Mouse (Mus musculus) gastrocnemius, postnatal 10 days (tissue): ENCODE data around the gene Ppip5k2. TPM values are rescaled to one million over a fixed set of nuclear protein-coding genes. Genes with fewer than 3 reads are reported as not detected.

ENCODE experiments used
- DNase-seq: peaks from one replicate; pipeline ENCODE4 v3.0.0; 2021; ENCODE audit warnings: mixed read lengths
- total RNA-seq, 2 experiments: library from RNA; stranded (reverse); gene quantifications; 2 replicates each; pipeline ENCODE4 v1.2.3; 2021

Gene Ppip5k2
- total RNA-seq, 2 experiments from 2014 or later, result 4.9 to 8.0 TPM

DNA sequence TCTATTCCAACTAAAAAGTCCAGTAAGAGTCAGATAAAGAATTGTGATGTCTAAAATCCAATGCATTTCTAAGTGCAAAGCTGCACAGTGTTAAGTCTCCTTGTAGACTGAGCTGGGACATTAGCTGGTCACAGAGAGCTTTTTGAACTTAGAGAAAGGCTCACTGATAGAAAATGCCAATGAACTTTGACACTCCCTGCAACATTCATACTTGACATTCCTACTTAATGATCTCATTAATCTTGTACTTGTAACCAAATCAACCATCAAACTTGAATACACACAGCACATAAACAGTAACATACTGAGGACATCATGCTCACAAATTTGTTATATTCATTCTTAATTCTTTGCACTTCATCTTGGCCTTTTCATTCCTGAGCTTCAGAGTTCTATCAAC is 10.4 kb downstream of the Ppip5k2 start:
- DNase-seq, result no peak

DNA sequence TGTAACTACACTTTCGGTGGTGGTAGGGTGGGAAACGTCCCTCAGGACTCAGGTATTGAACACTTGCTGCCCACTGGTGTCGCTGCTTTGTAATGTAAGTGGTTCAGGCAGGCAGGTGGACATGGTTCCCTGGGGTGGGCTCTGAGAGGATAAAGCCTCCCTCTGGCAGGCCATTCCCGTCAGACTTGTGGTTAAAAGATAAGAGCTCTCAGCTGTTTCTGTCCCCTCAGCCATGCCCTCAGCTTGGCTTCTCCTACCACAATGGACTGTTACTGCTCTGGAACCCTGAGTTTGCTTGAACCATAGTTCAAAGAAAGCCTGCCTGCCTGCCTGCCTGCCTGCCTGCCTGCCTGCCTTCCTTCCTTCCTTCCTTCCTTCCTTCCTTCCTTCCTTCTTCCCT is 15.8 kb downstream of the Ppip5k2 start:
- no peak for DNase-seq

DNA sequence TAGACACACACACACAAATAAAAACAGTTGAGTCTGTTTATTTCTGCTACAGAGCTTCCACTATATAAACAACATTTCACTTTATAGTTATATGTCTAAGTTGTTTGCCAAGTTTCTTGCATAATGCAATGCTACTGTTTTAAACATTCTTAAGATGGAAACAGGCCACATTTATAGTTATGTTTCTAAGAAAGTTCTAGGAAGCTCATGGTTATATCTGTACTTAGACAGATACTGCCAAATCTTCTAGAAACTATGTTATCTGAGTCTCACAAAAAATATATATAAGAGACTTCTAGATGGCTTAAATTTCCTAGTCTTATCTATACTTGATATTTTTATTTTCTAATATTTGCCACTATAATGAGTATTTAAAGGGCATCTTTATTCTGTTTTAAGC is 17.0 kb downstream of the Ppip5k2 start:
- DNase-seq, result no peak

DNA sequence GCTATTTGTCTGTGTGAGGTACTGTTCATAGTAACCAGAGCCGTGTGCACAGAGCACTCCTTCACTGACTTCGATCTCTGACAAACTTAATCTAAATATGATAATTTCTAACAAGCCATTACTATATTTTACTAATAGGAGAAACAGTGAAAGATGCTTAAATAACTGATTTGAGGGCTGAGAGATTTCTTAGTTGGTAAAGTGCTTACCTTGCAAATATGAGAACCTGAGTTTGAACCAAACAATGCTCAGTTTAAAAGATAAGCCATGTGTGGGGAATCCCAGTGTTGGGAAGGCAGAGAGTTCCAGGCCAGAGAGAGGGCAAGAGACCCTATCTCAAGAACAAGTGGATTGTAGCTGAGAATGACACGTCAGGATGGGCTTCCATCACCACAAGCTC is 22.0 kb downstream of the Ppip5k2 start:
- no peak for DNase-seq

DNA sequence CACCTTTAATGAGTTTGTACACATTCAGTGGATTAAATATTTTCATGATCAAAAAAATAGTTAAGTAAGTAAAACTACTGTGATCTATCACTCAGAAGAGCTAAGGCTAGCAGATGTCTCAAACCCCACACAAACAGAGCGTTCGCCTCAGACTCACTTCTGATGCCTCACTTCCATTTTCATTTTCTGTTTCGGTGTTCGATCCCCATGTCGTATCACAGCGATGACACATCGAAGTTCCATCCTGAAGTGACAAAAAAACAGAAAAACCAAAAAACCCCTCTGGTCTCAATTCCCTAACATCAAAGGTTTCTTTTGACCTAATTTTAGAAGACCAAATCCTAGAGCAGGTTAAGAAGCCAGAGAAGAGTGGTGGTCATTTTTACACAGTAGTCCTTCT is 23.9 kb downstream of the Ppip5k2 start:
- no peak for DNase-seq

DNA sequence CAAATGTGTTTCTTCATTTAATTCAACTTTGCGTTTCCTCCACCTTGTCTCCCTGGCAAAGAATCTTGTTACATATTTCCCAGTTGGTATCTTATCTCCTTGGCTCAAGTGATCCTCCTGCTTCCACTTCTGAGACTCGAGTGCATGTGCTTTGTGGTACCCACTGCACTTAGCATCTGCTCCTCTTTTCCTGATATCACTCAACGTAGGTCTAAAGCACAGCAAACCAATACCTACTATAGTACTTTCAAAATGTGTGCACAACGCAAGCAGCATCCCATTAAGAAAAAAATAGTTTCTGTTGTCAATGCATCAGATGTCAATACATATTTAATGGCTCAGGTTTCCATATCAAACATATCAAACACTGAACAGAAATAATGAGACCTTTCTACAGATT is 24.5 kb downstream of the Ppip5k2 start:
- no peak for DNase-seq

DNA sequence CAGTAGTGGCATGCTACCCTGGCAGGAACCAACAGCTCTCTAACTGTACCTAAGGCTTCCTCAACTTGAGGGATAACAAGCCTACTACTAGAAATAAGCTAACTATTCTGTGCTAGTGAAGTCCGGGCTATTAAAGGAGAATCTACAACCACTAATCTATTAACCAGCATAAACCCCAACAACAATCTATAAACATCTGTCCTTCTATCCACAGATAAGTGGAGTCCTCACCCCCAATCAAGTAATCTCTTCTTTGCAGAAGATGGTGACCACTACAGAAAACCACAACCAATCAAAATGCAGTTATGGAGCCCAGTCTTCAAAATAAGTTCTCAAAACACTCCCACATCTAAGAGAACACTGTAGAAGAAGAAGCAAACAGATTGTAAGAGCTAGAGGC is 27.1 kb downstream of the Ppip5k2 start:
- no peak for DNase-seq

DNA sequence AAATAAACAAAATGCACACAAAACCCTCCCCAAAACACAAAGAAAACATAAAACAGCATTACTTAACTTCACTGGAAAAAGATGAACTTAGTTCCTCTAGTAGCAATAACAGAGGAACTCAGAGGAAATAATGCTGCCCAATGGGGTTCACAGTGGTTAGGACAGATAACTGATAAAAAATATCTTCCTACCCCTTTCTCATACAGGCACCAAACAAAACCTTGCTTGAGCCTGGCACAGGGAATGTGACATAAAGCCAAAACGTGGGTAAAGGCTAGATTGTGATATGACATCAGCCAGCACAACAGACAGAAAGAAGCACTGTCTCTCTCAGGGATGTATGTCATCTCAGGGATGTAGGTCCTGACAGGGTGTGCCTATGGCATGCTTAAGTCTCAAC is 40.9 kb downstream of the Ppip5k2 start:
- DNase-seq, result no peak

DNA sequence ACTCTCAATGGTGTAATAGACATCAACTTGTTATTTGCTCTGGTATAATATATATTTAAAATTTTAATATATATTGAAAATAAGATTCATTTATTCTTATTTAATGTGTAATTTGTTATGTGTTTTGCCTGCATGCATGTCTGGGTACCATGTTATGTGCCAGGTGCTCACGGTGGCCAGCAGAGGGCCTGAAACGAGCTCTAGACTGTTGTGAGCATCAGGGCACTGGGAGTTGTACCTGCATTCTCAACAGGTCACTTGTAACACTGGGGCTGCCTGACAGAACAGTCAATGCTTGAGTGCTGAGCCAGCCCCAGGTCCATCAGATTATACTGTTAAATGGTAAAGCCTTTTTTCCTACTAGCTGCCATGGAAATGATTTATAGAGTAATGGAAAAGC is 43.5 kb downstream of the Ppip5k2 start:
- no peak for DNase-seq

DNA sequence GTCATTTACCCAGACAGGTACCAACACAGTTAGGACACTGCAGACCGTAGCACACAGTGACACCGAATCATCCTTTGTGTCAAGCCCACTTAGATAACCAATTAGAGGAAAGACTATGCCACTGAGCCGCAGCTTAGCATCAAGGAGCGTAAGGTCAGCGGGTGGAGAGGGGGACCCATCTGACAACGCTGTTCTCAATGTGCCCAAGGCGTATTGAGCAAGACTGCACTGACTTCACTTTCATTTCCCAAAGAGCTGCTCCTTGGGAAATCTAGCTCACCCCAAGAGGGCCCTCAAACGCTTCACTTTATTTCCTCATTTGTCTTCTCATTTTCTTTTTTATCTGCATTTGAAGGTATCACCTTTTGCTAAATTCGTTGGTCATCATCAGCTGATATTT is 51.8 kb downstream of the Ppip5k2 start:
- DNase-seq, result no peak

DNA sequence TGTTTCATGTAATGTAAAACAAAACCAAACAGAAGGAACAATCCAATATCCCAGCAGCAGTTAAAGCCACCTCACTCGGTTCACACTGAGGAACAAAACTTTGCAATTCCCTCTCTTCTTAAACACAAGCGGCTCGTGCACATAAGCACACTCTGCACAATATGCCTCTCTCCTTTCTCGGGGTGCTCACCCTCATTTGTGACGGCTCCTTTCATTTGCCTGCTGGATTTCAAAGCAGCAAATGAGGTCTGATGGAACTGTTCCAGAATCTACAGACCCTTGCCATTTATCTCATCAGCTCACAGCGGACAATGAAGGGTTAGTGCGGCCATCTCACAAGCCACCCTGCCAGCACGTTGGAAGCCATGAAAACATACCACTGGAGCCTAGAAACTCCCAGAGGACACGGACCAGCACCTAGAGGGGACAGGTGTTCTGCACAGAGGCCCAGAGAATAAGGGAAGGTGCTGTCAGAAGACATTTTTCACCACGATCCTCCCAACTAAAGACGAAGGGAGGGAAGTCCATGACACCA is 55.8 kb downstream of the Ppip5k2 start:
- no peak for DNase-seq

DNA sequence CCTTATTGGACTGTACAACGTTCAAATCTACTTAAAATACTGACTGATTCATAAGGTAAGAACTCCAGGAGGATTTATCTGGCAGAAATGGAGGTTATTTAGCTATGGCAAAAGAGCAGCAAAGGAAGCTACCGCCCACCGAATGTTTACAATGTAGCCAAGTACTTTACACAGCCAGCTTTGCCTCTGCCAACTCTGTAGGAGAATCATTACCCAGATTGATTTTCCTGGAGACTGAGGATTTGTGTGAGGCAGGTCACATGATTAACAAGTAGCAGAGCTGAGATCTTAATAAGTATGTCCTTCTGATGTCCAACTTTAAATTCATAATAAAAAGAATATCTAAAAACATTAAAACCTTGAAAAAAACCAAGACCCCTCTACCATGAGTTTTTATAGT is 59.7 kb downstream of the Ppip5k2 start:
- no peak for DNase-seq

DNA sequence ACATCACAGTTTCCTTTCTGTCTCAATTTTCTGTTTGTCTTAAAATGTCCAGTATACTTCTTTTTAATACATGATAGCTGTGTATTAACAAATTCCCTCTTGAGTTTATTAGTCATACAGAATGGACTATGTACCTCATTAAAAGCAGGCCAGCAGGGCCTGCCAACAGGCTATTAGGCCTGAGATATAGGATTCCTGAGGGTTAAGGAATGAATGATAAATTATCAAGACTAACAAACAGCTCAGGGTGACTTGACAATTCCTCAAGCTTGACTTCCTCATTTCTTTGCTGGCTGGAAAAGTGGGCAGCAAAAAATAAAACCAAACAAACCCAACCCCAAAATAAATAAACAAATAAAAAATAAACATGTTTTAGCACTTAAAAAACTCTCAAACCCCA is 64.8 kb downstream of the Ppip5k2 start:
- no peak for DNase-seq

DNA sequence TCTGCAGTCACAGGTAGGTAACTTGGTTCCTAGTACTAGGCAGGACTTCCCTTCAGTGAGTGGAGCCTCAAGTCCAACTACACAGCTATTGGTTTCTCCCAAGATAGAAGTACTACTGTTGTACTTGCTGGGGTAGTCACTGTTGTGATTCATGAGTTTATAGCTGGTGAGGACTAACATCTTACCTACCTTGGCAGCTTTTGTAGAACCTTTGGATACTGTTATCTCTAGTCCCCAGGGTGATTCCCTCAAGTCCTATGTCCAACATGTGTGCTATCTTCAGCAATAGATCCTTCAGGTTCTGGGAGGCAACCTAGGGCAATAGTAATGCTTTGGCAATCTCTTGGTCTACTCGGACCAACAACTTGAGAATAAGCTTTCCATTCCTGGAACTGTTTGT is 65.6 kb downstream of the Ppip5k2 start:
- no peak for DNase-seq

DNA sequence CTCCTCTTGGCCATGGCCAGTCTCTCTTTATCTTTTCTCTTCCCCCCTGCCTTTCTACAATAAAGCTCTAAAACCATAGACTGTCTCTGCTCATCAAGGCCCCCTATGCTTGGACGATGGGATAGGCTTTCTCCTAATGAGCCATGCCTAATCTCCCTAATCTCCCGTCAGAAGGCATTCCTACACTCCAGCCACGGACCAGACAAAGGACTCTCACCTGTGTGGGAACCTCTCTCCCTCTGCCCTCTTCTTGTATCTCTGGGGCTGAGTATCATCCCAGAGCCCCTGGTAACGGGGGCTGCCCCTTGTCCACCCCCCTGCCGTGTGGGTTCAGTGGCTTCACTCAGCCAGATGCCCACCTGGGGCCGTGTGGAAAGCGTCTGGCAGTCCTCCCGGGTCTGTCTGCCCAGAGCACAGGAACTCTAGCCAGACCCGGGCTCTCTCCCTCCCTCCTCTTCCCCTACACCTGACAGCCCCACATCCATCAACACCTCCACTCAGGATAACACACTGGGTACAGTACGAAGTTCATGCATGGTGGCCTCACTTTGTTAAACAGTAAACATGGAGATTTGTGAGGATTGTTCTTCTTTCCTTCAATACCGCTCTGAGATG is 71.1 kb downstream of the Ppip5k2 start:
- no peak for DNase-seq

DNA sequence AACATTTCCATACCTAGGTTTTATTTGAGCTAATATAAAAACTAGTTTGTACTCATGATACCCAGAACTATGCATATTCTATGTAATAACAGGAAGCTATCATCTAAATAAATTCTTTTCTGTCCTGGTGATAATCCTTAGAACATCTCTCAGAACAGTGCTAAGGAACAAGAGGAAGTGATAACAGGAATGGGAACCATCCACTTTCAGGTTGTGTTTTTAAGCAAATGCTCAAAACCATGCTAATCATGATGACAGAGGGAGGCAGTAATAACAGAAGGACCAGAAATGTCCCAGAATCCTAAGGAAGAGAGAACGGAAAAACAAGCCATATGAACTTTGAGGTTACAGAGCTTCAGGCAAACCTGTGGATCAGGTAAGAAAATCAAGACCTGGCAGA is 72.9 kb downstream of the Ppip5k2 start:
- no peak for DNase-seq

DNA sequence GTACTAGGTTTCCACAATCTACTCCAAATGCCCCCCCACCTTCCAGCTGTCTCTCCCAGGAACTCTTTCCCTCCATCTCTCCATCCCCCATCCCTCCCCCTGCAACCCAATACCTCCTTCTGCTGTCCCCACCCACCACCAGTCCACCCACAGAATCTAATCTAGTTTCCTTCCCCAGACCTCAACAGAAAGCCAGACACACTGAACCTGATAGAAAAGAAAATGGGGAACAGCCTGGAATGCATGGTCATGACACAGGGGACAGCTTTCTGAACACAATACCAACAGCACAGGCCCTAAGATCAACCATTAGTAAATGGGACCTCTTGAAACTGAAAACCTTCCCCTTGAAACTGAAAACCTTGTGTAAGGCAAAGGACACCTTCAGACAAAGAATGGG is 76.4 kb downstream of the Ppip5k2 start:
- DNase-seq, result no peak

DNA sequence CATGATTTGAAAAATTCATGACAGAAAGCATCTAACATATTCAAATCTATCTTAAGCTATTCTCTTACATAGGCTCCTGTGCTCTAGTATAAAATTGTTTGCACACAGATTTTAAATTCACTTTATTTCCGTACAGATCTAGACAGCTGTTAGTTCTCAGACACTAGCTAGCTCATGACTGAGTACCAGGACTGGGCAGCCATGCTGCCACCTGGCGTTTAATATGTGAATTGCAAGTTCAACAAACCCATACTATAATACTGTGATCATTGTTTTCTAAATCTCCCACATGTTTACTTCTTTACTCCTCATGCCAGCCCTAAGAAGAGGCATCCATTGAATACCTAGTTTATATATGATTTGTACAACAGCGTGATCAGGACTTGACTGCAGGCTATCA is 81.5 kb downstream of the Ppip5k2 start:
- peak; percentile 26 for DNase-seq

DNA sequence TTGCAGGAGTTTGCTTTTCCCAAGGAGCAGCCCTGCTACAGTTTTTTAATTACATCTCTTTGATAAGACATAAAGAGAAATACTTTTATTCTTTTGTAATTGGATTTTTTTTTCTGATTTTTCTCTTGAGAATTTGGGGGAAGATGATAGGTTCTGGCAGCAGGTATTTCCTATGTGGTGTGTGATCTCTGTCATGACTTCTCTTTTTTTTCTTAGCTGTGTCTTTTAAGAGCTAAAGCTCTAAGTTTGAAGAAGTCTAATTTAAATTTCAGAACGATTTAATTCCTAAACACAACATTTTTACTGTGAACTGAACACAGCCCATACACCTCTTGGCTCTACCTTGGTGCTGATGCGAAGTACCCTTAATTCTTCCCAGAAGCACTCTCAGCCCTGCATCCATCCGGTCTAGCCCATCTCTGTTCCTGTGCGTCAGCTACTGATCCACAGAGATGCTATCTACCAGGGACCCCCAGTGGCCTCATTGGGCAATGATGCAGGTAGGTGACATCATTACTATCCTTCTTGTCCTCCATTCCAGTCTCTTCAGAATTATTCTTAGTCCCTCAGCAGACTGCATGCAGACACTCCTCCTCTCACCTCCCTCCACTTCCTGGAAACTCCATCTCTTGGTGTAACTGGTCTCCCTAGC is 93.6 kb downstream of the Ppip5k2 start:
- no peak for DNase-seq

DNA sequence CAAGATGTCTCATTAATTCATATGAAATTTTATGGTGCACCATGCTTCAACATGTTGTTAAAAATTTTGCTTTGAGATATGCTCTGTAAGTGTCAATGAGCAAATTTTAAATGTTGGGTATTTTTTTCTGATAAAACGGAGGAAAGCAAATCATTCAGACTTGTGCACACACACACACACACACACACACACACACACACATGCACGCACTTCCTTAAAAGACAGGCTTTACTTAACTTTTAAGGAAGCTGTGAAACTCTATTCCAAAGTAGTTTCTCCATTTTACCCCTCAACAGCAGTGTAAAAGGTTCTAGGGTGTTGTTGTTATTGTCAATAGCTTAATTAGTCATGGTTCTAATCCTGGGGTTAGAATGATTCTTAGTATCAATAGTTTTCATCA is 94.1 kb downstream of the Ppip5k2 start:
- DNase-seq, result no peak

DNA sequence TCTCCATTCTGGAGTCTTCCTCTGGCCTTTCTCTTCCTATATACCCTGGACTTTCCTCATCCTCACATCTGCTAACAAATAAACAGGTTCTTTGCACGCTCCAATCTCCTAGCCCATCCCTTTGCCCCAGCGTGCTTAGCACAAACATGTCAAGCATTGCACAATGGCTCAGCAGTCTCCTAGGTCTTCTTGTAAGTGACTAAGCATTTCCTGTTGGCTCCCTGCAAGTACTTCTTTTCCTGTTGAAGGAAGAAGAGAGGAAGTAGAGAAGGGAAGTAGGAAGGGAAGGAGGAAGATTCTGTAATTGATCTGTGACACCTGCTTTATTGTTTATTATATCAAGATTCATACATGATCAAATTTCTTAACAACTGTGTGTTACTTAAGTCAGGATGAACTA is 97.4 kb downstream of the Ppip5k2 start:
- no peak for DNase-seq

DNA sequence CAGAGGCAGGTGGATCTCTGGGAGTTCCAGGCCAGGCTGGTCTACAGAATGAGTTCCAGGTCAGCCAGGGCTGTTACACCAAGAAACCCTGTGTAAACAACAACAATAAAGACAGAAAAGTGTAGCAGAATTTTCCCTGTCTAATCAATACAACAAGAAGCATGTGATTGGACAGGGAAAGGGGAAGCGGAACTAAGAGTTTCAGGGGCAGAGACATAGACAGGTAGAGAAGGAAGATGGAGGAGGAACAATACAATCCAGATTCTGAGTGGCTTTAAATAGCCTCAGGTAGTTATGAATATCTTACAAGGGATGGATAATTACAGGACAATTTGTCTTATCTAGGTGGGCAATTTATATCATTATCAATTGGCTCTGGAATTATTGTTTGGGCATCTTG is 102.9 kb downstream of the Ppip5k2 start:
- DNase-seq, result no peak

DNA sequence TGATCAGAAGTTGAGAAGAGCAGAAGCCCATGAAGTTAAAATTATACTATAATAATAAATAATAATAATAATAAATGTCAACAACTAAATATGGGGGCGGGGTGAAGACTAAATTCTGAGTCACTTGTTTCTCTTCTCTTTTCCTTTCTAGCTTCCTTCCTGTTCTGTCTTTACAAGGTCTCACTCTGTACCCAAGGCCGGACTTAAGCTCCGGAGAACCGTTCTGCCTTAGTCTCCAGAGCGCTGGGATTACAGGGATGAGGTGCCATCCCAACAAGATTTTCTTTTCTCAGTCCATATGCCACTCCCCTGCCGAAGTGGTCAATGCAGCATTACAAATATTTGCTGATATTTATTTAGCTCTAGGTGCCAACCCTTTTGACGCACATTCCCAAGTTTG is 107.9 kb downstream of the Ppip5k2 start:
- no peak for DNase-seq
